Mouse (Mus musculus) spleen, adult 2 months (tissue): ENCODE measurements around the gene 4930558C23Rik.

Experiments
- CTCF ChIP-seq: fragments of 200-500 bp; IDR thresholded peaks from 2 replicates; pipeline ENCODE4 v1.5.1; 2011; ENCODE audit warnings: mild to moderate bottlenecking, inconsistent platforms; ENCODE audit not compliant: insufficient read depth, insufficient read length, insufficient replicate concordance; ENCODE audit errors: extremely low read depth
- POLR2A ChIP-seq: fragments of 200-500 bp; IDR thresholded peaks from 2 replicates; pipeline ENCODE4 v1.6.1; 2011; ENCODE audit warnings: low read depth, low read length, inconsistent platforms

DNA sequence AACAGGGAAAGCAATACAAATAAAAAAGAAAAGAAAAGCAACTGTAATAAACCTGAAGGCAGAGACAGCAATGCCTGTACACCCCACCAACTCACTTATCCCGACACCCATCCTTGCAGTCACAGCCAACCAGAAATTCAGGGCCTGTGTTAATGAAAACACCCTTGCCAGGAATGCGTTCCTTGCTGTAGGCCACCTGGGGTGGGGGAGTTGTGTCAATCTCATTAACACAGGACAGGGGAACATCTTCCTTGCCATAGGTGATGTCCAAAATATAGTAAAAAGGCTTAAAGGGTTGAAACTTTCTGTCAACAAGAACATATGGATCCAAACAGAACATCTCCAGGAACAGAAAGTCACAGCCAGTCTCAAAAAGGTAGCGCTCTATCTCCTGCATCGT is 64.4 kb downstream of the 4930558C23Rik start:
- TF ChIP-seq CTCF (no peak), POLR2A (no peak)
